Mouse (Mus musculus) spleen, adult 18-20 months (tissue): ENCODE measurements around the gene Fasl.
A peak's percentile ranks its signal among the peaks of the same experiment; 100 is the strongest.

Experiments used
- DNase-seq, 2 experiments: peaks; one replicate each; pipeline ENCODE4 v3.0.0; 2022; ENCODE audit warnings: mixed read lengths in 2 of 2

The Fasl gene

DNA sequence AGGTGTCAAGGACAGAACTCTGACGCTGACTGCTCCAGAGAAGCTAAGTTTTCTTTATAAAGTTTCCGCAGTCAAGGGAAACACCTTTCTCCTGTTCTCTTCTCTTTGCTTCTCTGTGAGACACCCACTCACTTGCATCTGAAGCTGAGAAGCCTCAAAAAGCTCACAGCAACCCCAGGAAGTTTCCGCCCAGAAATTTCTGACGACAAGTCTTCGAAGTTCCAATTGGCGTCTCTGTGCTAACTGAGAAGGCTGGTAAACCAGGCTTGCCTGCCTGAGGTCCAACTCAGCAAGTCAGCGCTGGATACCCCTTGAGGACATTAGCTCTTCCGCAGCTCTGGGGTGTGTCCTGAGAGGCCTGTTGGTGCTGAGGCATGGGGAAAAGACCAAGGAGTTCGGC lies at the start of gene Fasl:
Gene Fasl, minus strand, starts transcription at position 157 of the 400 bp plus-strand sequence.
- no peak for DNase-seq

DNA sequence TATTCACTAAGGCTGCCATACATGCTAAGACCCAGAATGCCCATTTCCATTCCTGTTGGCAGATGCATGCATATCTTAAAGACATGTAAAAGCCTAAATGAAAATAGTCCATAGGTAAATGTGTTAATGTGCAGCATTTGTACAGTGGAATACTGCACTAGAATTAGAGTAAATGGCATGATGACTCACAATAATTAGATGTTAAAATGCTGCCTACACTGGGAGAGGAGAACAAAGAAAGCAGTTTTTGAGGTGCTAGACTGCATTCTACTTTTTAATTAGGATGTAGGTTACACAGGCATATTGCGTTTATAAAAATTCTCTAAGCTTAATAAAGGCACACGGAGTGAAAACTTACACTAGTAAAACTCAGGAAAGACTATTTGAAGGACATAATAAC lies 38.4 kb upstream of the Fasl start:
- DNase-seq, result no peak

DNA sequence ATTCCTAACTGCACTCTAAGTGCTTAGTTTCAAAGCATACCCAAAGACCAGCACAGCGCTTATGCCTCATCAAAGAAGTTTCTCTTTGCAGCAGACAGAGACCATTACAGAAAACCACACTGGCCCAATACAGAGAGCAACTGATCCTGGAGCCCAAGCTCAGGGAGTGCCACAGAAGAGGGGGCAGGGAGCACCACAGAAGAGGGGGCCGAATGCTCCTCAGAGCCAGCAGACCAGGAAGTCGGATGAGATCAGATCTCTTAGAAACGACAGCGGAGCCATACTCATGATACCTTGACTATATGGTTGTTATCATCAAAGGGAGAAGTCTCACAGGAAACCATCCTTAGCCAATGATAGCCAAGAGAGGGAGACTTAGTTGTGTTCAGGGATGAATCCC lies 21.1 kb upstream of the Fasl start:
- no peak for DNase-seq

DNA sequence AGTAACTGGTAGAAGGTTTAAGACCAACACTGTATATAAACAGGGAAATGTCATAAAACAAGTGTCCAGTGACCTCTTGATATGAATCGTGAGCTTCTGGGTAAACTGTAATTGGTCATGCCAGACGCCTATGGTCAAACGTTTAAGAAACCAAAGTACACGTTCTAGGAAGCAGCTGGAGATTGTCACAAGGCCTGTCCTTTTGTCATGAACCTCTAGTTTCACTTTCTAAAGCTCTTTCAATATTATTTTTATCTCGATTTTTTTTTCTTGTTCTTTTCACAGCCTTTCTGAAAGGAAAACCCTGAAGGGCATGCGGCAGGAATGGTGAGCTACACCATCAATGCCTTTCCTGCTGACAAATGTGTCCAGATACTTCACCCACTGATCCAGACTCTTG lies 20.7 kb upstream of the Fasl start:
- no peak for DNase-seq

DNA sequence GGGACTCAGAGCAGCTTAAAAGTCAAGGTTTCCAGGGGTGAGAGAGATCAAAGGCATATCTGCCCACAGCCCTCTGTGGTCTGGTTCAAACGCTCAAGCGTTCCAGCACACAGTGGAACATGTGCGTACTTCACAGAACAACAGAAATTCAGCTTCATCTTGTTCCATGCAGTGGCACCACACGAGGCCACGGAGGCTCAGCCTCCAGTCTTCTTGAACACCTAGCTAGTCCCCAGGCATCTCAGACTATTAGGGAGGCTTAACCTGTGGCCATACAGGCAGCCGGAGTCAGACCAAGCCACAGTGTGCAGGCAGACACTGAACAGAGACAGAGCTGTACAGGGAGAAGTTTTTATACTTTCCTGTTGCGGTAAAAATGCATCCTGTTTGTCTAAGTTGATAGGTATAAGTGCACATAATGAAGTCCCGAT lies 16.3 kb upstream of the Fasl start:
- DNase-seq, result no peak

DNA sequence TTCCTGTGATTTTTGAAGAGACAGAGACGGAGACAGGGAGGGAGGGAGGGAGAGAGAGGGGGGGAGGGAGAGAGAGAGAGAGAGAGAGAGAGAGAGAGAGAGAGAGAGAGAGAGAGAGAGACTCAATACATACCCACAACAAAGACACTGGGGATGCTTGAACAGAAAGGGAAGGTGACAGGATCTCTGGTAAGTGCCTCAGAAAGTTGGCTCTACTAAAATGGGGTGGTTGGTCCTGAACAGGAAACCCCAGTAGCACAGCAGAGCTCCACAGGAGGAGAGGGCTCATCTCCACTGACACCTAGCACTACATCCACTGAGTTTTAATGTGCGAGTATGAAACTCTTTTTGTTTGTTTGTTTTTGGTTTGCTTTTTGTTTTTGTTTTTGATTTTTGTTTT lies 13.0 kb upstream of the Fasl start:
- DNase-seq, result no peak

DNA sequence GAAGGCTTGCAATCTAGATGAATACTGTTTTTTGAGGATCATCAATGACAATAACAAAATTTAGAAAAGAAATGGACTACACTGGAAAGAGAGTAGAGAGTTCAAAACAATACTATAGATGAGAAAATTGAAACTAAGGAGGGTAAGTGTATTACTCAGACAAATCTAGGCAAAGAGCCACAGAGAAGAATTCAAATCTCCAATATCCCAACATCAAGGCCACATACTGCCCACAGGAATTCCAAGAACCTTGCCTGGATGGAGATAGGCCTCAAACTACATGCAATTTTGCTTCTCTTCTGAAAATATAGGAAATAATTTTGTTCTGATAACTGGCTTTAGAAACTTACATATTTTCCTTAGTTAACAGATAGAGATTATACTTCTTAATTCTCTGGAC lies 12.0 kb upstream of the Fasl start:
- DNase-seq, result no peak

DNA sequence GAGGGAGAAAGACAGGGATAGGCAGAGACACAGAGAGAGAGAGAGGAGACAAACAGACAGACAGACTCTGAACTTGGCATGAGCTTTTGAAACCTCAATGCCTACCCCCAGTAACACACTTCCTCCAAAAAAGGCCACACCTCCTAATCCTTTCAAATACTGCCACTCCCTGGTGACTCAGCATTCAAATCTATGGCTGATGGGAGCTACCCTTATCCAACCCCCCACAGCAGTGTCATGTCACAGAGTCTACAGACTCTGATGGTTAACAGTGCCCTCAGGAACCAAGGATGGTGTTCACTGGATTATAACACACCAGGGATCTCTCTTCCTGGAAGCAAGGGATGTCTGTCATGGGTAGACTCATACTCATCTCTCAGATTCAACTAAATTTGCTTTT lies 11.5 kb upstream of the Fasl start:
- no peak for DNase-seq

DNA sequence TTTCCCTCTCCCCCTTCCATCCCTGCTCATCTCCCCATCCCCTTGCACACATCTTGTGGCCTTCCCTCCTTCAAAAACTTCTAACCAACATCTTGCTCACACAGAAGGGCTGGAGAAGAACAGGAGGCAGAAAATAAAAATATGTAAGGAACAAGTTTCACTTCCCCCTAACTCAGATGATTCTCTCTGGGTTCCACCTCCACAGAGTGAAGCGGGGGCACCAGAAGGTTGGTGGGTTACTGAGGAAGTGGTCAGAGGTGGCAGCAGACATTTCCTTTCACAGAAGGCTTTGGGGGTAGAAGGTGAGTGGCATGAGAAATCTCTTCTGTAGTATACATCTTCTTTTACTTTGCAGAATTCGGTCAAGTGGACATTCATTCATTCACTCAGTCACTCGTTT lies 10.6 kb upstream of the Fasl start:
- DNase-seq, result peak; percentile 40 to 59

DNA sequence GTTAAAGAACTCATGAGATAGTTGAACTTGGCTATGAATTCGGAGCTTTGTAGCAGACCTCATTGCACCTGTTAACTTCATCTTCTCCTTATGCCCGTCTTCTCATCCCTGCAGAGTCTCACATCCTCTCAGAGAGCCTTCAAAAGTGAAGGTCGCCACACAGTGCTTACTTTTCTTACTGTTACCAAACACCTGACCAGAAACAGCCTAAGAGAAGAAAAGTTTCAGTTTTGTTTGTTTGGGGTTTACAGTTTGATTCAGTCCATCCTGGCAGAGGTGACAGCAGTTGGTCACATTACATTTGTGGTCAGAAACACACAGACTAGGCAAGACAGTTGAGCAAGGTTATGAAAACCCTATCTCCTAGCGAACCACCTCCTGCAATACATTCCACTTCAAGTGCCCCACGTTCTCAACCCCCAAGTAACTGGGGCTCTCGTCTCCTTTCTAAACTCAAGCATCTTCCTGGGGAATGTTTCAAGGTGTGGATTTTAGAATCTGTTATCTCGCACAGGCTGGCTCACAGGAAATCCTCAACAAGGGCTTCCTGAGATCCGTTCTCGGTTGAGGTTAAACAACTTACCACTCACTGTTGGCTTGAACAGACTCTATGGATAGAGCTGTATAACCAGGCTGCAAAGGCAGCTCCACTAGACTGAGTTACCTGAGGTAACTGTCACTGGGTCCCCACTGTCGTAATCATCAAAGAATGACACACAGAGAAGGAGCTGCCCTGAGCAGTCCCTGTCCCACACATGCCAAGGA lies 6.3 kb upstream of the Fasl start:
- DNase-seq, result no peak

DNA sequence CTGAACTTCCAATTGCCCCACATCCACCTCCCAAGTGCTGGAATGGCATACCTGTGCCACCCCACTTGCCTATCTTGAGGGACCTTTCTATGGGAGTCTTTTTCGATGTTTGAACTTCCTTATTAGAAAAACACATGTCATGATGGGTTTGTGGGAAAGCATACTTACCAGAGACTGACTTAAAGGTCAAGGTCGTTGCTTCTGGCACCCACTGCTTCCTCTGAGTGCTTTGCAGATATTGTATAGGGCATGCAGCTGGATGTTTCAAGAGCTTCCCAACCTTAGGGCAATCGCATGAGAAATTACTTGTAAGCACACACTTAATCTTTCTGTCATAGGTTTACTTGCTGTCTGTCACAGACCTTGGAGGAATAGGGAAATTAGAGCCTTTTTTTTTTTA lies 5.0 kb upstream of the Fasl start:
- no peak for DNase-seq

DNA sequence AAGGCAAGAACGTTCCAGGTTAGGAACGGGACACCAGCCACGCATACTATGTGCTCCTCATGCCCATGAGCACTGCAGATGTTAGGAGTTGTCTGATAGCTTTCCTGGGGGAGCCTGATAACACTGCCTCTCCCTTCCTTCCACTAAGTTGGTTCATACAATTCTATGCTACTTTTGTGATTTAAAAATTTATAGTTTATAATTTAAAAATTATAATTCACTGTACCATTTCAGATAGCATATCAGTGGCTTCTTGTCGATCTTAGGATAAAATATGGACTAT lies 4.3 kb upstream of the Fasl start:
- DNase-seq, result no peak

DNA sequence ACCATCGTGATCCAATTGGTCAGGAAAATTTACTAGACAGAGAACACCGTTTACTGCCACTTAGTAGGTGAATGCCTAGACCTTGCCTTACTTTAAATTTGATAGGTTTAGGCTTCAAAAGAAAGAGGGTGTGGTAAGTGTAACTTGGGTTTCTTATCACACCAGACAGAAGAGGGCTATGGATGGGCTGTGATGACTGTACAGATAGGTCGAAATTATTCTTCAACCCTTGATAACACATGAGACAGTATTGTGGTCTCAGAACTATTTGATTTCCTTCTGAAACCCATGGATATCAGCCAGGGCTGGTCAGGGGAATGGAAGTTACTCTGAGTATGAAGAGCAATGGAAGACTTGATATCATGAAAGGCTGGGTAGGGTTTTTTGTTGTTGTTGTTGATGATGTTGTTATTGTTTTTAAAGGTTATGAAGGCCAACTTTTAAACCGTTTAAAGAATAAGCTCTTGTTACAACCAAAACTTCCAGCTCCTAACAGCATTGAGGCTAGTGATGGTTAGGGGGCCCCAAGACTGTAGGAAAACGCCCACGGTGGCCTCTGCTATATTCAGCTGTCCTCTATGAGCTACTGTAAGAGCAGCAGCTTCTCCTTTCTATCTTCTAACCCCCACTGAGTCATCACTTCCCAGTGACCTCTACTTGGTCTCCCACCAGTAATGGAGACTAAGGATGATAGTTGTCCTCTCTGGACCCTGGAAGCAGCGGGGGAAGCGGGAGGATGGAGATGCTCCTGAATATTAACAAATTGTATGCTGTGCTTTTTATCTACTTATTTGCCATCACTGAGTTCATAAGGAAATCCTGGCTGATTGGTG lies 3.8 kb upstream of the Fasl start:
- DNase-seq, result no peak

DNA sequence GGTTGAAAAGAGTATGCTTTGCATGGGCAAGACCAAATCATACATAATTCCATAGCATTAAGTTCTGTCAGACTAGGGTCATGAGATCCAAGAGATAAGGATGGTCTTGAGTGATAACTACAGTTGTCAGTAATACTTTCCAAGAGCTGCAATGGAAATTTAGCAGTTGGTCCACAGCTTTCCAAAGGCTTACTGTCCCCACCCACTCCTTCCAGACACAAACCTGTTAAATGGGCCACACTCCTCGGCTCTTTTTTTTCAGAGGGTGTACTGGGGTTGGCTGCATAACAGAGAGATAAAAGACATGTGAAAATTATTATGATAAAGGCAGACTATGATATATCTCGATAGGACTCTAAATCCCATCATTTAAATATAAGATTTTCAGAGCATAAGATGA lies 5.6 kb downstream of the Fasl start:
- DNase-seq, result no peak

DNA sequence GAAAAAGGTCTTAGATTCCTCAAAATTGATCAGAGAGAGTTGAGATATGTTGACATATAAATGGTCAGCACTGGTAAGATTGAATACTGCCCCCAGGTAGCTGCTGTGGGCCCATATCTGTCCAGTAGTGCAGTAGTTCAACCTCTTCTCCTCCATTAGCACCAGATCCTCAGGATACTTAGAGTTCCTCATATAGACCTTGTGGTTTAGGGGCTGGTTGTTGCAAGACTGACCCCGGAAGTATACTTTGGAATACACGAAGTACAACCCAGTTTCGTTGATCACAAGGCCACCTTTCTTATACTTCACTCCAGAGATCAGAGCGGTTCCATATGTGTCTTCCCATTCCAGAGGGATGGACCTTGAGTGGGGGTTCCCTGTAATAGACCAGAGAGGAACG lies 6.7 kb downstream of the Fasl start:
- DNase-seq, result no peak

DNA sequence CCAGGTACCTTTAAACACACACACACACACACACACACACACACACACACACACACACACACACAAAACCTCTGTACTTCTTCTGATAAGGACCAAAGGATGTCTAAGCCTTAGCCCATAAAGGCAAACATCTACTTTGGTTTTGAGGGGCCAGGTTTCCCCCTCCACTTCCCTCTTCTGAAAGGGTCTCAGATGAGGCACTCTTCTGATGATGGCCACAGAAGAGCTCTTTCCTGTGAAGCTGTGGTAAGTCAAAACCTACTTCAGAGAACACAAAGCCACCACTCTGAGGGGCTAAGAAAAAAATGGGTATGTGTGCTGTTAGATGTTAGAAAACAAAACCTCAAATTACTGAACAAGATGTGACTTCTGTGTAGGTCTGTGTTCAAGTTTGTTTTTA lies 9.2 kb downstream of the Fasl start:
- DNase-seq, result no peak

DNA sequence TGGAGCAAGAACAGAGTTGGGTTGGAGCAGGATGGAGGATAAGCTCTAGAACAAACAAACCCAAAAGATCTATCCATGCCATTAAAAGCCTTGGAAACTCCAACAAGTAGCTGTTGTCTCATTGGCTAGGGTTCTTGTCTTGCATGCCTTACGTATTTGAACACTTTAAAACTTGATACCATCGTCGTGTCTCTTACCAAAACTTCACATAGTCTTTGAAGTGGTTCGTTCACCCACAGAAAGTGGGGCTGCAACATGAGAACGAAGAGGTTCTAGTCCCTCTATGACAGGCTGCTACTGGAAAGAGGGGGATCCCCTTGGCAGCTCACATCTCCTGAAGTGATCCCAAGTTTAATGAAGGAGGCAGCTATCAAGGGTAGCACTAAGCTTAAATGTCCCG lies 13.1 kb downstream of the Fasl start:
- DNase-seq, result no peak

DNA sequence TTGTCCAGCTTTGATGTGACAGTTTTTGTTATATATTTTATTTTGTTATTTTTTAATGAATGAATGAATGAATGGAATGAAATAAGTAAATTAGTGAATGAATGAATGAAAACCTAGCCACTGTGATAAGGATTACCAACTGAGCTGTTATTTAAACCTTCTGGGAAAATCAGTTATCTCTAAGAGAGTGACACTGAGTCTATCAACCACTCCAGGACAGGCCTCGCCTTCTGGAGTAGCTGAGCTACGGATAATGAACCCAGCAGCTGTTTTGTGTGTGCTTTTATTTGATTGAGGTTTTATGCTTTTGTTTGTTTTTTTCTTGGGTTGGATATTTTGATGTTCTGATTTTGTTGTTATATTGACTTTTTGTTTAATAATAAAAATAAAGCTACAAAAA lies 17.0 kb downstream of the Fasl start:
- no peak for DNase-seq

DNA sequence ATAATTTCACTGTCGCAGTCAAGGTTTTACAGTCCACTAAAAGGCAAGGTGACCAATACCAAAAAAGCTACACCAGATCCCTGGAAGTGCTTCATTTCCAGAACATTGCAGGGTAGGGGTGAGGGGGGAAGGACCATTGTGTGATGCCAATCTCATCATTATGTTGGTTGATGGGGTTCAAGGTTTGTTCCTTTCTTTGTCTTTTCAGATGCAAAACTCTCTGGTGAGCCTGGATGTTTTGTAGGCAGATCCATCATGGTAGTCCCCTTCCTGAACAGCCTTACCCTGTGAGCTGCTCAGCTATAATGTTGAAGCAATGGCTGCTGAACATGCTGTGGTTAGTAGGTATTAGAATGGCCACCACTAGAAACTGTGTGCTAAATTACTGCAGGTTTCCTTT lies 19.0 kb downstream of the Fasl start:
- no peak for DNase-seq

DNA sequence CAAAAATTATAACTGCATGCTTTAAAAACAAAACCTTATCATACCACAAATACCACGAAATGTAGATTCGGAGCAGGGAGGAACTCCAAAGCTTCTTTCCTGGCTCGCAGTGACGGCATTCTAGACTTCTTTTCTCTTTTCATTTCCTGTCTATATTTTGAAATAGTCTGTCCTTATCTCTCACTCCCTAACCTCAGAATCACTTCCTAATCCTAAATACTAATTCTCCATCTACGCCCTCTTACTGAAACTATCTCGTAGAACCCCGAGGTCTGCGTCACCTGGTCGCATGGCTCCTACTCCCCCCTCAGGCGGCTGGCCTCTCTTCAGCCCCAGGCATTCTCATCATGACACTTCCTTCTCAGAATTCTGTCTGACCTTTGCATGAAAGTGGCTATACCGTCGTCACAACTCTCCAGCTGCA lies 21.2 kb downstream of the Fasl start:
- peak in 1 of 2 experiments; percentile 38 for DNase-seq

DNA sequence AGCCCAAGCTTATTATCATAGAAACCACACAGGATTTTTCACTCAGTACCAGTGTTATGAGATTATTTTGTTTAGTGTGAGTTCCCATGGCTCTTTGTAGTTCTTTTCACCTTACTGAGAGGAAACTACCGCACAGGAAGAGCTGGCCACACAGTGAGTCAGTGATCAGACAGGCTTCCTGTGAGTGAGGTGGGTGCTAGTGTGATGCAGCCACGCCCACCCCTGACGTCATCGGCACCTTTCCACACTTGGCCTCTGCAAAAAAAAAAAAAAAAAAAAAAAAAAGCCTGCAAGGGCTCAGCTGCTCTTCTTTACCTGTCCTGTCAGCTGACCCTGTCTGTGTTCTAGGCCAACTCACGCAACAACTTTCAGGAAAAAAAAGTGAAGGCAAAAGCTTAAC lies 21.6 kb downstream of the Fasl start:
- DNase-seq, result peak; percentile 87 to 92

DNA sequence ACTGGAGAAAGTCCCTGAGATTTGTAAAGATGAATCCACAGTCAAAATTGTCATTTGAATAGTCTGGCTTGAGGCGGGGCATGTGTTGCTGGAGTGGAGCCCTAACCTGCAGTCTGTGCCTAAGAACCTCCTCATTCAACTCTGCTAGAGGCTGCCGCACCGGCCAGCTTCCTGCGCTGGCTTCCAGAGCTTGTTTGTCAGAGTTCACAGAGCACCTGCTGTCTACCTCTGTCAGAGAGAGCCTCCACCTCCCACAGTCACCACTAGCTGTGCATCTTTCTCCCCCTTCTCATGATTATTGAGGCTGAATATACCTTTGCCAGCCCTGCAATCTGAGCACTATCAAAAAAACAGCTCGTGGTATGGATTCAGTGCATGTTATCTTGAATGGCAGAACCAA lies 22.4 kb downstream of the Fasl start:
- peak; percentile 33 to 41 for DNase-seq

DNA sequence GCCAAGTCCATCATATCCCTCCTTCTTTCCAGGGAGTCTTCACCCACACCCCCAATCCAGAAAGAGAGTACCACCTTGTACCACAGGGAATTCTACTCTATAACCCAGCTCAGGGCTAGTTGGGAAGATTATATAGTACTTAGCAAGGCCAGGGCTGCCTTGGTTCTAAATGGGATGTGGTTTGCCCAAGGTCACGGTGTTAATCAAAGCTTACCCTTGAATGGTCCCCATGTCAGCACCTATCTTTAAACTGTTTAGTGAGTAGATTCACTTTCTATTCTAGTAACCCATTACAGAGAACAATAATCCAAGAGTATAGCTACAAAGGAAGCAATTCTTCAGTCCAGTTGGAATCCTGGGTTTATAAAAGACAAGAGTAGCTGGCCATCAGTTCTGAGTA lies 23.3 kb downstream of the Fasl start:
- DNase-seq, result no peak

DNA sequence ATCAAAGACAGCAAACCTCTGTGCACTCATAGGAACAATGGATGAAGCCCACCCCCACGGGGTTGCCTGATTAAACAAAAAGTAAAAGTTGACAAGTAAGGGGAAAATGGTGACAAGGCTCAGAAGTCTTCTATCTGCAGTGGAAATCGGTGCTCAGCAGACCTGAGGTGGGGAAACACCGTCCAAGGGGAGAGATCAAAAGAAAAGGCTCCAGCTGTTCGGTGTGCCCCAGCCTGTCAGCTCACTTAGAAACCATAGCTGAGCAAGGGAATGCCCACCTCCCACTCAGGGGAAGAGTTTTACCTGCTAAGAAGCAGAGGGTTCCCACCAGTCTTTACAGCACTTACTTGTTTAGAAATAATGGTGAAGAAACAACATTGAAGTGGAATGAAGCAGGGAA lies 26.7 kb downstream of the Fasl start:
- no peak for DNase-seq

DNA sequence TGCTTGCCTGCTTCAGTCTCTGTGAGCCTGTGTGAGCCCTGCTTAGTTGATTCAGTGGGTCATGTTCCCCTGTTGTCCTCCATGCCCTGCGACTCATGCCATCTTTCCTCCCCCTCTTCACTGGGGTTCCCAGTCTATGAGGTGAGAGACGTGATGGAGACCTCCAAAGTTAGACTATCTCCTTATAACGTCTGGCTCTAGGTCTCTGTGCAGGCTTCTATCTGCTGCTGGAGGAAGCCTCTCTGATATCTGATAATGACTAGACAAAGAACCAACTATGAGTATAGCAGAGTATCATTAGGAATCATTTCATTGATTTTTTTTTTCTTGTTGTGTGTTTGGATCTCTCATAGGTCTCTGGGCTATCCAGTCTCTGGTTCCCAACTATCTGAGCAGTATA lies 31.7 kb downstream of the Fasl start:
- DNase-seq, result no peak
